Mouse (Mus musculus): ENCODE results near the gene Vmn1r26.
"Not testable (repeated sequence)": the region's sequence is repeated elsewhere in the genome, so short reads cannot be mapped to it uniquely, and the experiment has no call there.

The Vmn1r26 gene

DNA sequence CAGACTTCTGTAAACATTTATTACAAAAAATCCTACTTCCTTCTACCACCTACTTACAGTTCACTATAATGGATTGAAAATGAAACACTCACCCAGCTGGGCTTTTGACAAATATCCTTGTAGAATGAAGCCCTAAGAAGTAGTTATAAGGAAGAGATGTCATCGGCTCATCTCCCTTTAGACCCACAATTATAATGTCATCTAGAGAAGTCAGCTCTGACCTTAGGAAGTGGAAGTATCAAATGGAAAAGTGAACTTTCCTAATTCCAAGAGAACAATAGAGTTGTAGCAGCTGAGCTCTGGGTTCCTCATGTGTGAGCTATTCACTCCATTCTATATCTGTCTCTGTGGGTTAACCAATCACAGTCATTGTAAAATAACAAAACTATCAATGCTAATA is at the start of gene Vmn1r26:
Vmn1r26 (minus strand) TSS at position 101 of the 400 bp plus-strand sequence.
- DNase-seq (ENCODE audit: low read depth, low spot score), result no peak

DNA sequence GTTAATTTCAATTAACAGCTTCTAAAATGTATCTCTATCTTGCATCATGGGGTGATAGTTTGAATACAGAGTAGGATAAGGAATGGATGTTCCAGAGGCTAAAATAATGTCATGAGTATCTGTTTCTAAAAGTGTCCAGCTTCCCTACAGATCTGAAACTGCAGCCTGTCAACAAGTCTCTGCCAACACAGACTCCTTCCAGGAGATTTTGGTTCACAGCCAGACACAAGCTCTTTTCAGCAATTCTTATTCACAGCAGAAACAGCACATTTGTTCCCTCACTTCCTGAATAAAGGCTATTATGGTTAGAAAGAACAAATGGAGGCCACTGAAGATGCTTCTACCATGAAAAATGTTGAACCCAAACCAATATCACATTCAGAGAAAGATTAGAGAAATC is 29.1 kb upstream of the Vmn1r26 start:
- no peak for DNase-seq (ENCODE audit: low read depth, low spot score)

DNA sequence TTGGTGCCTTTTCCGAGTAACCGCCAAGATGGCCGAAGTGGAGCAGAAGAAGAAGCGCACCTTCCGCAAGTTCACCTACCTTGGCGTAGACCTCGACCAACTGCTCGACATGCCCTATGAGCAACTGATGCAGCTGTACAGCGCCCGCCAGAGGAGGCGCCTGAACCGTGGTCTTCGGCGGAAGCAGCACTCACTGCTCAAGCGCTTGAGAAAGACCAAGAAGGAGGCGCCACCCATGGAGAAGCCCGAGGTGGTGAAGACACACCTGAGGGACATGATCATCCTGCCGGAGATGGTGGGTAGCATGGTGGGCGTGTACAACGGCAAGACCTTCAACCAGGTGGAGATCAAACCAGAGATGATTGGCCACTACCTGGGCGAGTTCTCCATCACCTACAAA is 2.5 kb upstream of the Vmn1r26 start:
- not testable (repeated sequence) for DNase-seq (ENCODE audit: low read depth, low spot score)

DNA sequence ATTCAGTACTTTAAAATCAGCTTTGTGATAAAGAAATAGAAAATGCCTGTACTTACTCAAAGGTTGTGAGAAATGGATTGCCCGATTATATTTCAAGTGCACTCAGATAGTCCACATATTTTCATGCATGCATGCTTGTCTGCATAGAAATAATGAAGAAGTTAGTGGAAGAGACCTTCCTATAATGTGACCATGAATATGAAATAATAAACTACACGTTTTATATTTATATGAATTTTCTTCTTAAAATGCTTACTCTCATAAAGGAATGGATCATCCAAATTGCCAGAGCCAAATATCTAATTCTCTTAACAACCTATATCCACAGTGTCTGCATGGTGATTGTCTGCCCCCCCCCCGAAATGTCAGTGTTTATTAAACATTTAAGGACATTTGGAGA is 34.2 kb downstream of the Vmn1r26 start, which contains the start of gene Vmn1r25:
Vmn1r25 (minus strand) TSS at position 101 of the 400 bp plus-strand sequence.
- DNase-seq (ENCODE audit: low read depth, low spot score), result no peak

DNA sequence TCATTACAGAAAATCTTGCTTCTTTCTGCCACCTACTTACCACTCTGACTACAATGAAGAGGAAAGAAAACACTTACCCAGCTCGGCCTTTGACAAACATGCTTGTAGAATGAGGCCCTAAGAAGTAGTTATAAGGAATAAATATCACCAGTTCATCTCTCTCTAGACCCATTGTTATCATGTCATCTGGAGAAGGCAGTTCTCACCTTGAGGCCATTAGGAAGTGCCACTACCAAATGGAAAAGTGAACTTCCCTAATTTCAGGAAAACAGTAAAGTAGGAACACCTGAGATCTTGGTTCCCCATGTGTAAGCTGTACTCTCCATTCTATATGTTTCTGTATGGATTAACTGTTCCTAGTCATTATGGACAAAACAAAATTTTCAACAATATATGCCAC is 53.6 kb downstream of the Vmn1r26 start, which contains the start of gene Vmn1r24:
Vmn1r24 (minus strand) TSS at position 101 of the 400 bp plus-strand sequence.
- DNase-seq (ENCODE audit: low read depth, low spot score), result not testable (repeated sequence)
